Mouse (Mus musculus) MEL (cell line): ENCODE measurements around the gene Cldn11. TPM values are rescaled to one million over a fixed set of nuclear protein-coding genes. Genes with fewer than 3 reads are reported as not detected.

Source experiments
- DNase-seq: peaks from one replicate; pipeline ENCODE4 v3.0.0; 2011; ENCODE audit warnings: low read depth, low spot score
- H3K27ac ChIP-seq: 2 replicates; pipeline ENCODE4 v1.5.1; 2012; ENCODE audit warnings: low read depth, mild to moderate bottlenecking, control low read depth, low read length, moderate library complexity; ENCODE audit not compliant: control insufficient read depth
- H3K27me3 ChIP-seq, 2 experiments: fragments of 150-350 bp in 1 of 2; sonication (generic) in 1 of 2; 2 replicates each; pipeline ENCODE4 v1.6.1; 2012; ENCODE audit warnings: low read length in 2 of 2, mild to moderate bottlenecking in 2 of 2, improper control_type of control experiment in 1 of 2, moderate library complexity in 1 of 2; ENCODE audit not compliant: insufficient read depth in 2 of 2, control insufficient read depth in 1 of 2
- H3K36me3 ChIP-seq, 2 experiments: 2 replicates each; pipeline ENCODE4 v1.6.1; 2012 to 2014; ENCODE audit warnings: low read length in 2 of 2, improper control_type of control experiment in 1 of 2, inconsistent platforms in 1 of 2, mild to moderate bottlenecking in 1 of 2; ENCODE audit not compliant: insufficient read depth in 2 of 2, control insufficient read depth in 1 of 2
- H3K4me1 ChIP-seq, 2 experiments: fragments of 150-350 bp in 1 of 2; sonication (generic) in 1 of 2; 2 replicates each; pipeline ENCODE4 v1.6.1; 2012; ENCODE audit warnings: low read length in 2 of 2, improper control_type of control experiment in 1 of 2, mild to moderate bottlenecking in 1 of 2; ENCODE audit not compliant: insufficient read depth in 2 of 2, control insufficient read depth in 1 of 2
- H3K4me3 ChIP-seq, 2 experiments: fragments of 150-350 bp in 1 of 2; sonication (generic) in 1 of 2; 2 replicates each; pipeline ENCODE4 v1.5.1; 2012; ENCODE audit warnings: low read depth in 2 of 2, low read length in 2 of 2, mild to moderate bottlenecking in 2 of 2, moderate library complexity in 2 of 2, control low read depth in 1 of 2, improper control_type of control experiment in 1 of 2; ENCODE audit not compliant: control insufficient read depth in 1 of 2, insufficient read depth in 1 of 2
- H3K79me2 ChIP-seq: 2 replicates; pipeline ENCODE4 v1.6.1; 2012; ENCODE audit warnings: mild to moderate bottlenecking, low read length, moderate library complexity; ENCODE audit not compliant: control insufficient read depth, poor library complexity, insufficient read depth
- H3K9ac ChIP-seq: 2 replicates; pipeline ENCODE4 v1.6.1; 2012; ENCODE audit warnings: low read depth, mild to moderate bottlenecking, control low read depth, low read length, moderate library complexity; ENCODE audit not compliant: control insufficient read depth, poor library complexity, severe bottlenecking
- H3K9me3 ChIP-seq: fragments of 150-350 bp; sonication (generic); replicated peaks from 2 replicates; pipeline ENCODE4 v1.6.1; 2012; ENCODE audit warnings: mild to moderate bottlenecking, low read length, improper control_type of control experiment, moderate library complexity; ENCODE audit not compliant: insufficient read depth
- CHD2 ChIP-seq: IDR thresholded peaks from 2 replicates; pipeline ENCODE4 v1.6.1; 2011; ENCODE audit warnings: low read length, improper control_type of control experiment
- CTCF ChIP-seq, 3 experiments: IDR thresholded peaks in 2 of 3; conservative IDR thresholded peaks in 1 of 3; 2 replicates each; pipeline ENCODE4 v1.5.1; 2011 to 2012; ENCODE audit warnings: low read length in 3 of 3, low read depth in 2 of 3, mild to moderate bottlenecking in 2 of 3, improper control_type of control experiment in 1 of 3, inconsistent platforms in 1 of 3, mixed read lengths in 1 of 3, moderate library complexity in 1 of 3; ENCODE audit not compliant: control insufficient read depth in 1 of 3, insufficient read depth in 1 of 3, poor library complexity in 1 of 3, severe bottlenecking in 1 of 3
- E2F4 ChIP-seq: IDR thresholded peaks from 2 replicates; pipeline ENCODE4 v1.6.1; 2011; ENCODE audit warnings: low read depth, low read length, improper control_type of control experiment, borderline replicate concordance
- ELF1 ChIP-seq: IDR thresholded peaks from 2 replicates; pipeline ENCODE4 v1.6.1; 2014; ENCODE audit warnings: low read depth, mild to moderate bottlenecking, inconsistent platforms, low read length, improper control_type of control experiment, moderate library complexity
- EP300 ChIP-seq, 2 experiments: IDR thresholded peaks; 2 replicates each; pipeline ENCODE4 v1.6.1; 2011; ENCODE audit warnings: improper control_type of control experiment in 2 of 2, low read length in 2 of 2, low read depth in 1 of 2, mild to moderate bottlenecking in 1 of 2
- ETS1 ChIP-seq: IDR thresholded peaks from 2 replicates; pipeline ENCODE4 v1.6.1; 2012; ENCODE audit warnings: low read depth, mild to moderate bottlenecking, inconsistent platforms, low read length, improper control_type of control experiment, moderate library complexity
- GABPA ChIP-seq: IDR thresholded peaks from 2 replicates; pipeline ENCODE4 v1.6.1; 2012; ENCODE audit warnings: low read depth, mild to moderate bottlenecking, inconsistent platforms, low read length, improper control_type of control experiment, moderate library complexity
- MAFK ChIP-seq: IDR thresholded peaks from 2 replicates; pipeline ENCODE4 v1.6.1; 2011; ENCODE audit warnings: low read depth, mild to moderate bottlenecking, low read length, improper control_type of control experiment, borderline replicate concordance
- MAX ChIP-seq: IDR thresholded peaks from 2 replicates; pipeline ENCODE4 v1.6.1; 2011; ENCODE audit warnings: low read length, improper control_type of control experiment
- MAZ ChIP-seq: IDR thresholded peaks from 2 replicates; pipeline ENCODE4 v1.6.1; 2012; ENCODE audit warnings: low read depth, mild to moderate bottlenecking, inconsistent platforms, low read length, improper control_type of control experiment
- MXI1 ChIP-seq: IDR thresholded peaks from 2 replicates; pipeline ENCODE4 v1.6.1; 2011; ENCODE audit warnings: mild to moderate bottlenecking, low read depth, low read length, improper control_type of control experiment
- MYC ChIP-seq: IDR thresholded peaks from 2 replicates; pipeline ENCODE4 v1.6.1; 2011; ENCODE audit warnings: low read depth, mild to moderate bottlenecking, low read length, improper control_type of control experiment, moderate library complexity
- NELFE ChIP-seq: IDR thresholded peaks from 2 replicates; pipeline ENCODE4 v1.6.1; 2011; ENCODE audit warnings: low read depth, low read length, improper control_type of control experiment
- NRF1 ChIP-seq: IDR thresholded peaks from 2 replicates; pipeline ENCODE4 v1.6.1; 2014; ENCODE audit warnings: low read depth, mild to moderate bottlenecking, inconsistent platforms, low read length, improper control_type of control experiment, moderate library complexity; ENCODE audit not compliant: poor library complexity, insufficient read depth, severe bottlenecking
- POLR2A ChIP-seq, 2 experiments: IDR thresholded peaks; 2 replicates each; pipeline ENCODE4 v1.6.1; 2011 to 2012; ENCODE audit warnings: low read length in 2 of 2, mild to moderate bottlenecking in 2 of 2, control low read depth in 1 of 2, improper control_type of control experiment in 1 of 2, low read depth in 1 of 2, moderate library complexity in 1 of 2; ENCODE audit not compliant: control insufficient read depth in 1 of 2, insufficient read depth in 1 of 2, poor library complexity in 1 of 2
- POLR2AphosphoS2 ChIP-seq: IDR thresholded peaks from 2 replicates; pipeline ENCODE4 v1.6.1; 2011; ENCODE audit warnings: low read length, improper control_type of control experiment
- POLR2AphosphoS5 ChIP-seq: IDR thresholded peaks from 2 replicates; pipeline ENCODE4 v1.6.1; 2012; ENCODE audit warnings: low read depth, borderline replicate concordance, mild to moderate bottlenecking, inconsistent platforms, low read length, moderate library complexity, mixed read lengths
- RAD21 ChIP-seq: IDR thresholded peaks from 2 replicates; pipeline ENCODE4 v1.6.1; 2011; ENCODE audit warnings: mild to moderate bottlenecking, low read depth, low read length, improper control_type of control experiment
- SIN3A ChIP-seq: IDR thresholded peaks from 2 replicates; pipeline ENCODE4 v1.6.1; 2012; ENCODE audit warnings: low read length, improper control_type of control experiment, inconsistent platforms
- TCF12 ChIP-seq: IDR thresholded peaks from 2 replicates; pipeline ENCODE4 v1.6.1; 2014; ENCODE audit warnings: low read depth, mild to moderate bottlenecking, inconsistent platforms, low read length, improper control_type of control experiment, moderate library complexity
- UBTF ChIP-seq: IDR thresholded peaks from 2 replicates; pipeline ENCODE4 v1.6.1; 2012; ENCODE audit warnings: low read depth, mild to moderate bottlenecking, inconsistent platforms, low read length, improper control_type of control experiment, moderate library complexity, borderline replicate concordance; ENCODE audit not compliant: insufficient read depth
- USF2 ChIP-seq, 2 experiments: IDR thresholded peaks; 2 replicates each; pipeline ENCODE4 v1.6.1; 2011 to 2012; ENCODE audit warnings: improper control_type of control experiment in 2 of 2, low read length in 2 of 2, borderline replicate concordance in 1 of 2, inconsistent platforms in 1 of 2, low read depth in 1 of 2, mild to moderate bottlenecking in 1 of 2; ENCODE audit not compliant: insufficient read depth in 1 of 2
- ZC3H11A ChIP-seq: IDR thresholded peaks from 2 replicates; pipeline ENCODE4 v1.6.1; 2012; ENCODE audit warnings: low read depth, mild to moderate bottlenecking, inconsistent platforms, low read length, improper control_type of control experiment
- polyA plus RNA-seq, 2 experiments: library from polyadenylated mRNA; stranded (reverse) in 1 of 2; unstranded in 1 of 2; fragments of >175 nt in 1 of 2; fragments of >200 nt in 1 of 2; gene quantifications; 2 replicates each; pipeline versions ENCODE4 v1.2.1 to v1.2.4; 2012; ENCODE audit warnings: low replicate concordance in 2 of 2, low read depth in 1 of 2; ENCODE audit not compliant: insufficient read length in 2 of 2, insufficient read depth in 1 of 2, missing spikeins in 1 of 2
- total RNA-seq: library from RNA; depleted of rRNA; stranded (reverse); fragments of 300-350 nt; gene quantifications from 2 replicates; pipeline ENCODE4 v1.2.3, GENCODE M21; 2012

The Cldn11 gene
- total and polyA plus RNA-seq, 3 experiments, result not detected

DNA sequence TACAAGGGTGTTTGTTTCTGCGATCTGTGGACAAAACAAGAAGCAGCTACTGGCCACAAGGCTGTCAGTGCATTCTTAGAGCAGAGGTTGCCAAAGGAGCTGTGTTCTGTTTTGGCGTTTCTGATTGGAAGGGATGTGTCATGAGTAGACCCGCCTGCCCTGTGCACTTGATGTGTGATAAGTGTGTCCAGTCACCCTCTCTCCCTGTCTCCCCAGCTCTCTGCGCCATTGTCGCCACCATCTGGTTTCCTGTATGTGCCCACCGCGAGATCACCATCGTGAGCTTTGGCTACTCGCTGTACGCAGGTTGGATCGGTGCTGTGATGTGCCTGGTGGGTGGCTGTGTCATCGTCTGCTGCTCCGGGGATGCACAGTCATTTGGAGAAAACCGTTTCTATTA, 13.1 kb downstream of the Cldn11 start:
- Histone ChIP-seq H3K79me2 (no peaks in the 10 kb centered on the region), H3K9me3 (no peaks in the 10 kb centered on the region), H3K36me3 (no peaks in the 10 kb centered on the region), H3K9ac (no peak overlapping the region), H3K27me3 (peaks cover 2% of the 10 kb centered on the region in 2 experiments; a peak in 2 of 4 replicates), H3K27ac (no peak overlapping the region), H3K4me1 (no peaks in the 10 kb centered on the region), H3K4me3 (no peak overlapping the region)
- no peak for TF ChIP-seq MAX
- no peak for TF ChIP-seq POLR2A (IDR thresholded peaks at IDR 0.05; ENCODE audit: control insufficient read depth in 1 of 2, insufficient read depth in 1 of 2, low read depth in 1 of 2, low read length in 2 of 2, poor library complexity in 1 of 2)
- no peak for TF ChIP-seq USF2 (IDR thresholded peaks at IDR 0.05; ENCODE audit: borderline replicate concordance in 1 of 2, insufficient read depth in 1 of 2, low read depth in 1 of 2, low read length in 2 of 2)
- no peak for TF ChIP-seq SIN3A
- no peak for DNase-seq

DNA sequence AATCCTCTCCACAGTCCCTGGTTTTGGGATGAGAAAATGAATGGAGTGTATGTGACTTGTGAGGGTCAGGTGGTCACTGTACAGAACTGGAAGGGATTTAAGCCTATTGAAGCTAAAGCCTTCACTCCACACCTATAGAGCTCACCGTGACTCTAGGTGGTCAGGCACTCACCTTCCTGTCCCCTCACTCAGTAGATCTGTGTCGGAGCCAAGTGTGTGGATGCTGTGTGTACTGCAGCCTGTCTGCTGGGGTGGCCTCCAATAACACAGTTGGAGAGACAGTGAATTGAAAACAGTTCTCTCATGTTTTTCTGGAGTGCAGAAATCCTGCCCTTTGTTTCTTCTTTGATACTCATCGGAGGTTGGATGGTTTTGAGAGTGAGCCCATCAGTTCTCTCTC, 16.1 kb downstream of the Cldn11 start:
- no peaks in the 10 kb centered on the region for H3K79me2 ChIP-seq
- H3K9me3 ChIP-seq, result no peaks in the 10 kb centered on the region
- H3K36me3 ChIP-seq, result no peaks in the 10 kb centered on the region
- TF ChIP-seq ETS1 (no peak), NELFE (no peak), MAZ (no peak), POLR2AphosphoS2 (no peak), TCF12 (no peak), NRF1 (no peak)
- no peak overlapping the region for H3K9ac ChIP-seq
- no peak overlapping the region for H3K4me3 ChIP-seq
- no peak for DNase-seq
- no peaks in the 10 kb centered on the region for H3K4me1 ChIP-seq
- no peak overlapping the region for H3K27ac ChIP-seq
- H3K27me3 ChIP-seq, result peaks cover under 1 to 2% of the 10 kb centered on the region in 2 experiments; a peak in 2 of 4 replicates

DNA sequence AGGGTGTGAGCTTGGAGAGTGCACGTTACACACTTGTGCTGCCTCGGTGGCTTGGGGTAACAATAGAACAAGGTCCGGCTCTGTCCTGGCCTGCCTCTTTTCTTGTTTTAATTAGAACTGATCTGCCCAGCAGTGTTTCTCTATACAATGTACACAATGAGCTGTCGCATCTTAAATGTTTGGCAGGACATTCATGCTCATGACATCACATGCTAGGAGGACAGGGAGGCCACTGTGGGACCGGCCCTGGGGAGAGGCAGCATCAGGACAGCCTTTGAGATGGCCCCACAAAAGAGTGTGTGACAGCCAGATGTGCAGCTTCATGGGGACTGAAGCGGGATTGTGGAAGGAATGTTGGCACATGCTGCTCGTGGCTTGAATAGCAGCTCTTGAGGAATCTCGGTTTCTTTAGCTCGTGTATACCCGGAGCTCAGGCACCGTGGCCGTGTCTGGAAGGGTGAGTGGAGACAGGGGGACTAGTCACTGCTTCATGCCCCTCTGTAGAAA, 16.7 kb downstream of the Cldn11 start:
- TF ChIP-seq NRF1 (no peak), MYC (no peak), ELF1 (no peak), SIN3A (no peak), POLR2AphosphoS2 (no peak), UBTF (no peak), MAFK (no peak), GABPA (no peak), E2F4 (no peak), RAD21 (no peak), MAX (no peak), POLR2AphosphoS5 (no peak), EP300 (IDR thresholded peaks at IDR 0.05; ENCODE audit: low read depth in 1 of 2, low read length in 2 of 2) (no peak), ZC3H11A (no peak), CTCF (IDR thresholded peaks at IDR 0.05 in 2 of 3, conservative IDR thresholded peaks at IDR 0.05 in 1 of 3; ENCODE audit: control insufficient read depth in 1 of 3, insufficient read depth in 1 of 3, low read depth in 2 of 3, low read length in 3 of 3, poor library complexity in 1 of 3, severe bottlenecking in 1 of 3) (no peak), USF2 (IDR thresholded peaks at IDR 0.05; ENCODE audit: borderline replicate concordance in 1 of 2, insufficient read depth in 1 of 2, low read depth in 1 of 2, low read length in 2 of 2) (no peak), MXI1 (no peak), CHD2 (no peak)
- H3K79me2 ChIP-seq, result no peaks in the 10 kb centered on the region
- H3K4me3 ChIP-seq, result no peak overlapping the region
- no peak overlapping the region for H3K9ac ChIP-seq
- no peaks in the 10 kb centered on the region for H3K4me1 ChIP-seq
- H3K9me3 ChIP-seq, result no peaks in the 10 kb centered on the region
- no peak overlapping the region for H3K27ac ChIP-seq
- peaks cover 0 to 2% of the 10 kb centered on the region in 2 experiments; a peak in 2 of 4 replicates for H3K27me3 ChIP-seq
- no peaks in the 10 kb centered on the region for H3K36me3 ChIP-seq
- no peak for DNase-seq
